Mouse (Mus musculus): ENCODE data around the gene Fnbp1. TPM values are rescaled to one million over a fixed set of nuclear protein-coding genes. Genes with fewer than 3 reads are reported as not detected.

The Fnbp1 gene
- polyA plus RNA-seq, 2 experiments: 25.6 to 40.8 TPM

- Histone ChIP-seq H3K4me1 (ENCODE audit: control insufficient read depth, insufficient read depth, low read length) (no peaks in the 10 kb centered on the region), H3K9ac (ENCODE audit: low read depth, low read length, severe bottlenecking) (no peak overlapping the region), H3K4me3 (replicated peaks; ENCODE audit: low read length) (no peak overlapping the region), H3K27me3 (ENCODE audit: control insufficient read depth, insufficient read depth, low read length) (no peaks in the 10 kb centered on the region), H3K27ac (replicated peaks; ENCODE audit: low read depth, low read length) (no peak overlapping the region), H3K9me3 (ENCODE audit: control insufficient read depth, low read length) (no peaks in the 10 kb centered on the region), H3K36me3 (ENCODE audit: control insufficient read depth, insufficient read depth, low read length) (peaks cover 4% of the 10 kb centered on the region), H3K4me2 (replicated peaks; ENCODE audit: low read depth, low read length, severe bottlenecking) (no peak overlapping the region)
- ATAC-seq (ENCODE audit: low FRiP score, low read depth) (no peak), DNase-seq (ENCODE audit: low spot score) (no peak)
- TF ChIP-seq POLR2A (IDR thresholded peaks at IDR 0.05; ENCODE audit: borderline replicate concordance, extremely low read depth, insufficient read depth, insufficient read length): no peak
- 86% methylated on average over 4 of the region's 4 CpGs for WGBS
Observed at GRCm38 (mm10) chr2:30994853-30995252, 147.0 kb downstream of the Fnbp1 start.

GRCm38 (mm10) chr2:30990221-30990620 is 151.6 kb downstream of the Fnbp1 start:
- Histone ChIP-seq H3K27me3 (ENCODE audit: control insufficient read depth, insufficient read depth, low read length) (no peaks in the 10 kb centered on the region), H3K9ac (ENCODE audit: low read depth, low read length, severe bottlenecking) (no peak overlapping the region), H3K4me3 (replicated peaks; ENCODE audit: low read length) (no peak overlapping the region), H3K36me3 (ENCODE audit: control insufficient read depth, insufficient read depth, low read length) (no peaks in the 10 kb centered on the region), H3K4me1 (ENCODE audit: control insufficient read depth, insufficient read depth, low read length) (no peaks in the 10 kb centered on the region), H3K4me2 (replicated peaks; ENCODE audit: low read depth, low read length, severe bottlenecking) (no peak overlapping the region), H3K27ac (replicated peaks; ENCODE audit: low read depth, low read length) (no peak overlapping the region), H3K9me3 (ENCODE audit: control insufficient read depth, low read length) (no peaks in the 10 kb centered on the region)
- TF ChIP-seq POLR2A (IDR thresholded peaks at IDR 0.05; ENCODE audit: borderline replicate concordance, extremely low read depth, insufficient read depth, insufficient read length): no peak
- ATAC-seq (ENCODE audit: low FRiP score, low read depth) (no peak), DNase-seq (ENCODE audit: low spot score) (no peak)
- 83% methylated on average over 9 of the region's 9 CpGs for WGBS

- TF ChIP-seq POLR2A (IDR thresholded peaks at IDR 0.05; ENCODE audit: borderline replicate concordance, extremely low read depth, insufficient read depth, insufficient read length): no peak
- DNase-seq (ENCODE audit: low spot score) (peak; percentile 28), ATAC-seq (ENCODE audit: low FRiP score, low read depth) (no peak)
- peaks cover 6% of the 10 kb centered on the region; the same call in 1 of the 2 replicates for H3K4me1 ChIP-seq (ENCODE audit: control insufficient read depth, insufficient read depth, low read length)
- WGBS: 24% methylated on average over 17 of the region's 17 CpGs
- no peak overlapping the region for H3K4me2 ChIP-seq (replicated peaks; ENCODE audit: low read depth, low read length, severe bottlenecking)
- H3K27ac ChIP-seq (replicated peaks; ENCODE audit: low read depth, low read length): no peak overlapping the region
- H3K36me3 ChIP-seq (ENCODE audit: control insufficient read depth, insufficient read depth, low read length): no peaks in the 10 kb centered on the region
- H3K9ac ChIP-seq (ENCODE audit: low read depth, low read length, severe bottlenecking): no peak overlapping the region
- no peaks in the 10 kb centered on the region for H3K27me3 ChIP-seq (ENCODE audit: control insufficient read depth, insufficient read depth, low read length)
- no peaks in the 10 kb centered on the region for H3K9me3 ChIP-seq (ENCODE audit: control insufficient read depth, low read length)
- no peak overlapping the region for H3K4me3 ChIP-seq (replicated peaks; ENCODE audit: low read length)
Observed at GRCm38 (mm10) chr2:30985111-30986020, 156.4 kb downstream of the Fnbp1 start.

- Histone ChIP-seq H3K4me2 (replicated peaks; ENCODE audit: low read depth, low read length, severe bottlenecking) (peak overlapping the region; percentile 85), H3K4me3 (replicated peaks; ENCODE audit: low read length) (peak overlapping the region; percentile 81), H3K27ac (replicated peaks; ENCODE audit: low read depth, low read length) (no peak overlapping the region), H3K36me3 (ENCODE audit: control insufficient read depth, insufficient read depth, low read length) (peaks cover 13% of the 10 kb centered on the region), H3K9ac (ENCODE audit: low read depth, low read length, severe bottlenecking) (no peak overlapping the region), H3K9me3 (ENCODE audit: control insufficient read depth, low read length) (no peaks in the 10 kb centered on the region), H3K27me3 (ENCODE audit: control insufficient read depth, insufficient read depth, low read length) (no peaks in the 10 kb centered on the region), H3K4me1 (ENCODE audit: control insufficient read depth, insufficient read depth, low read length) (peaks cover 6% of the 10 kb centered on the region; the same call in 1 of the 2 replicates)
- ATAC-seq (ENCODE audit: low FRiP score, low read depth): no peak
- 53% methylated on average over 7 of the region's 7 CpGs for WGBS
- TF ChIP-seq POLR2A (IDR thresholded peaks at IDR 0.05; ENCODE audit: borderline replicate concordance, extremely low read depth, insufficient read depth, insufficient read length): no peak
- no peak for DNase-seq (ENCODE audit: low spot score)
Observed at GRCm38 (mm10) chr2:30983024-30983423, 158.8 kb downstream of the Fnbp1 start.

GRCm38 (mm10) chr2:30981790-30982513 is 159.9 kb downstream of the Fnbp1 start, which contains the start of the genes BC005624 and Usp20:
Gene BC005624, minus strand, starts transcription at chr2:30982201.
Gene Usp20, plus strand, starts transcription at chr2:30982279.
- peak within 1 kb of the TSS; percentile 58 for H3K9ac ChIP-seq (ENCODE audit: low read depth, low read length, severe bottlenecking)
- H3K4me2 ChIP-seq (replicated peaks; ENCODE audit: low read depth, low read length, severe bottlenecking): peak within 1 kb of the TSS; percentile 85
- H3K36me3 ChIP-seq (ENCODE audit: control insufficient read depth, insufficient read depth, low read length): peaks cover 22% of the 10 kb centered on the region
- TF ChIP-seq POLR2A (IDR thresholded peaks at IDR 0.05; ENCODE audit: borderline replicate concordance, extremely low read depth, insufficient read depth, insufficient read length): 0 out of 2 replicates have a peak, but pooled peaks have one; percentile 39
- H3K4me1 ChIP-seq (ENCODE audit: control insufficient read depth, insufficient read depth, low read length): peaks cover 6% of the 10 kb centered on the region; the same call in 1 of the 2 replicates
- no peaks in the 10 kb centered on the region for H3K9me3 ChIP-seq (ENCODE audit: control insufficient read depth, low read length)
- WGBS: under 1% methylated on average over 66 of the region's 66 CpGs
- peak within 1 kb of the TSS; percentile 81 for H3K4me3 ChIP-seq (replicated peaks; ENCODE audit: low read length)
- no peak within 1 kb of the TSS for H3K27ac ChIP-seq (replicated peaks; ENCODE audit: low read depth, low read length)
- no peaks in the 10 kb centered on the region for H3K27me3 ChIP-seq (ENCODE audit: control insufficient read depth, insufficient read depth, low read length)
- DNase-seq (ENCODE audit: low spot score): peak; percentile 100
- peak; percentile 98 for ATAC-seq (ENCODE audit: low FRiP score, low read depth)

Other genes with a start within 250 kb of the Fnbp1 start
- gene Ptges, start 212.1 kb downstream of the Fnbp1 start, polyA plus RNA-seq (2012; rRNA removed): 16.4 and 22.7 TPM in 2 replicates
- gene Ptges, start 212.1 kb downstream of the Fnbp1 start, polyA plus RNA-seq (2014; fragmentation: Nextera tagmentation; extraction: Ambion mirVana): 17.8 and 20.5 TPM in 2 replicates
- 45.3 and 45.9 TPM in 2 replicates for gene Tor1b, start 189.0 kb downstream of the Fnbp1 start, polyA plus RNA-seq (2012; rRNA removed)
- gene Tor1b, start 189.0 kb downstream of the Fnbp1 start, polyA plus RNA-seq (2014; fragmentation: Nextera tagmentation; extraction: Ambion mirVana): 39.6 and 40.7 TPM in 2 replicates
- 66.6 and 67.1 TPM in 2 replicates for gene Tor1a, start 174.1 kb downstream of the Fnbp1 start, polyA plus RNA-seq (2012; rRNA removed)
- 70.6 and 75.5 TPM in 2 replicates for gene Tor1a, start 174.1 kb downstream of the Fnbp1 start, polyA plus RNA-seq (2014; fragmentation: Nextera tagmentation; extraction: Ambion mirVana)
- 46.7 and 65.1 TPM in 2 replicates for gene BC005624, start 159.8 kb downstream of the Fnbp1 start, polyA plus RNA-seq (2012; rRNA removed)
- 46.5 and 52.8 TPM in 2 replicates for gene BC005624, start 159.8 kb downstream of the Fnbp1 start, polyA plus RNA-seq (2014; fragmentation: Nextera tagmentation; extraction: Ambion mirVana)
- gene Usp20, start 159.7 kb downstream of the Fnbp1 start, polyA plus RNA-seq (2012; rRNA removed): 21.5 and 22.7 TPM in 2 replicates
- gene Usp20, start 159.7 kb downstream of the Fnbp1 start, polyA plus RNA-seq (2014; fragmentation: Nextera tagmentation; extraction: Ambion mirVana): 19.0 and 19.4 TPM in 2 replicates
- gene Gpr107, start 10.3 kb upstream of the Fnbp1 start, polyA plus RNA-seq (2012; rRNA removed): 34.5 and 37.0 TPM in 2 replicates
- 25.1 and 28.6 TPM in 2 replicates for gene Gpr107, start 10.3 kb upstream of the Fnbp1 start, polyA plus RNA-seq (2014; fragmentation: Nextera tagmentation; extraction: Ambion mirVana)
- 20.5 and 27.3 TPM in 2 replicates for gene Ncs1, start 103.8 kb upstream of the Fnbp1 start, polyA plus RNA-seq (2012; rRNA removed)
- 45.1 and 46.2 TPM in 2 replicates for gene Ncs1, start 103.8 kb upstream of the Fnbp1 start, polyA plus RNA-seq (2014; fragmentation: Nextera tagmentation; extraction: Ambion mirVana)
- gene Hmcn2, start 172.4 kb upstream of the Fnbp1 start, polyA plus RNA-seq (2012; rRNA removed): 0.56 and 0.70 TPM in 2 replicates
- gene Hmcn2, start 172.4 kb upstream of the Fnbp1 start, polyA plus RNA-seq (2014; fragmentation: Nextera tagmentation; extraction: Ambion mirVana): 0.12 and 0.23 TPM in 2 replicates